Comparison of ENCODE assay signal across 3 mouse cellular contexts in the genomic region with DNA sequence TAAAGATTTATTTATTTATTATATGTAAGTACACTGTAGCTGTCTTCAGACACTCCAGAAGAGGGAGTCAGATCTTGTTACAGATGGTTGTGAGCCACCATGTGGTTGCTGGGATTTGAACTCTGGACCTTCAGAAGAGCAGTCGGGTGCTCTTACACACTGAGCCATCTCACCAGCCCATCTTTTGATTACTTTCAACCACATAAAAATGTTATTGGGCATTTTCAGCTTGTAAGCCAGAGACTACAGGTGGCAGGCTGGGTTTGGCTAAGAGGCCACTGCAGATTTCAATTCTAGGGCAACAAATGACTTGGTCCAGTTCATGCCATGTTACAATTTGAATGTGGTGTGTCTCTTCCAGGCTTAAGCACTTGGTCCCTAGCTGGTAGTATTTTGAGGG. TPM values are rescaled to one million over a fixed set of nuclear protein-coding genes. Genes with fewer than 3 reads are reported as not detected.
DNase-seq lines count a peak whose midpoint lies in the region; ATAC-seq and TF ChIP-seq lines count a peak whose summit lies in the region.
"Not testable (repeated sequence)": the region's sequence is repeated elsewhere in the genome, so short reads cannot be mapped to it uniquely, and the experiment has no call there.

No protein-coding gene starts in this region.

- H3K4me2 ChIP-seq in midbrain, embryonic 11.5 days: not testable (repeated sequence)

- peaks cover 0 to 12% of the 10 kb centered on the region in 2 experiments; a peak in 2 of 4 replicates for H3K36me3 ChIP-seq in MEL (ENCODE audit: control insufficient read depth in 1 of 2, insufficient read depth in 2 of 2, low read length in 2 of 2)
- not testable (repeated sequence) for H3K36me3 ChIP-seq in midbrain, embryonic 11.5 days (ENCODE audit: control insufficient read depth, insufficient read depth, low read length)

- TF ChIP-seq POLR2A in MEL (IDR thresholded peaks at IDR 0.05; ENCODE audit: control insufficient read depth in 1 of 2, insufficient read depth in 1 of 2, low read depth in 1 of 2, low read length in 2 of 2, poor library complexity in 1 of 2): not testable (repeated sequence)

- DNase-seq in 416B (ENCODE audit: low read depth): peak; percentile 17
- peak; percentile 20 for DNase-seq in MEL (ENCODE audit: low read depth, low spot score)
- DNase-seq in midbrain, embryonic 11.5 days (ENCODE audit: low spot score, missing footprints): peak; percentile 69

- not testable (repeated sequence) for H3K79me2 ChIP-seq in MEL (ENCODE audit: control insufficient read depth, insufficient read depth, low read length, poor library complexity)

- not testable (repeated sequence) for H3K27me3 ChIP-seq in MEL (ENCODE audit: control insufficient read depth in 1 of 2, insufficient read depth in 2 of 2, low read length in 2 of 2); midbrain, embryonic 11.5 days (ENCODE audit: control insufficient read depth, insufficient read depth, low read length)

- TF ChIP-seq RAD21 in MEL (IDR thresholded peaks at IDR 0.05; ENCODE audit: low read depth, low read length): not testable (repeated sequence)

- H3K9ac ChIP-seq in MEL (ENCODE audit: control insufficient read depth, low read depth, low read length, poor library complexity, severe bottlenecking); midbrain, embryonic 11.5 days (ENCODE audit: low read length): not testable (repeated sequence)

- not testable (repeated sequence) for H3K27ac ChIP-seq in MEL (ENCODE audit: control insufficient read depth, low read depth, low read length); midbrain, embryonic 11.5 days (ENCODE audit: low read depth, low read length)

- WGBS in midbrain, embryonic 11.5 days: 95% methylated on average over 1 of the region's 1 CpGs

- not testable (repeated sequence) for H3K9me3 ChIP-seq in MEL (replicated peaks; ENCODE audit: insufficient read depth, low read length); midbrain, embryonic 11.5 days (ENCODE audit: control insufficient read depth, low read length)

- H3K4me1 ChIP-seq in MEL (ENCODE audit: control insufficient read depth in 1 of 2, insufficient read depth in 2 of 2, low read length in 2 of 2); midbrain, embryonic 11.5 days (ENCODE audit: control insufficient read depth, insufficient read depth, low read length): not testable (repeated sequence)

- not testable (repeated sequence) for H3K4me3 ChIP-seq in MEL (ENCODE audit: control insufficient read depth in 1 of 2, insufficient read depth in 1 of 2, low read depth in 2 of 2, low read length in 2 of 2); midbrain, embryonic 11.5 days (ENCODE audit: low read depth, low read length)

- TF ChIP-seq EP300 in MEL (IDR thresholded peaks at IDR 0.05; ENCODE audit: low read depth in 1 of 2, low read length in 2 of 2): not testable (repeated sequence)

- ATAC-seq in midbrain, embryonic 11.5 days (ENCODE audit: low FRiP score): not testable (repeated sequence)

- not testable (repeated sequence) for TF ChIP-seq CTCF in MEL (IDR thresholded peaks at IDR 0.05 in 2 of 3, conservative IDR thresholded peaks at IDR 0.05 in 1 of 3; ENCODE audit: control insufficient read depth in 1 of 3, insufficient read depth in 1 of 3, low read depth in 2 of 3, low read length in 3 of 3, poor library complexity in 1 of 3, severe bottlenecking in 1 of 3)

TF ChIP-seq in MEL, 35 proteins besides CTCF, POLR2A, EP300 and RAD21:
- peak; percentile 95 for TF ChIP-seq TBP (IDR thresholded peaks at IDR 0.05; ENCODE audit: low read depth, low read length)

RNA-seq across cellular contexts. Expression of gene Uspl1, which starts 43.0 kb away (rescaled TPM):
- 84.2 and 94.4 TPM in 2 replicates for total RNA-seq in MEL (2012; rRNA removed)
- 100 to 1,000 TPM in 1 of 2 experiments, 10 to 100 TPM in 1; 68.5 to 179 TPM for polyA plus RNA-seq in MEL (2012; ENCODE audit: insufficient read depth in 1 of 2, insufficient read length in 2 of 2, low read depth in 1 of 2, low replicate concordance in 2 of 2, missing spikeins in 1 of 2)
- 81.3 and 83.3 TPM in 2 replicates for polyA plus RNA-seq in midbrain, embryonic 11.5 days (2014; fragmentation: Nextera tagmentation; extraction: Ambion mirVana)

RNA-seq across cellular contexts. Expression of gene Hmgb1, which starts 43.1 kb away (rescaled TPM):
- total RNA-seq in MEL (2012; rRNA removed): 678 and 686 TPM in 2 replicates
- polyA plus RNA-seq in MEL (2012; ENCODE audit: insufficient read depth in 1 of 2, insufficient read length in 2 of 2, low read depth in 1 of 2, low replicate concordance in 2 of 2, missing spikeins in 1 of 2): 100 to 1,000 TPM in 1 of 2 experiments, not detected in 1; 600 TPM
- polyA plus RNA-seq in midbrain, embryonic 11.5 days (2014; fragmentation: Nextera tagmentation; extraction: Ambion mirVana): 1,896 and 1,979 TPM in 2 replicates

Comparison
In these comparisons a context has a peak if more than half of its experiments do, and no peak if none do; other contexts are left out.
1. DNase-seq: peak in every context shown above with its lines; median percentile 69 in midbrain, embryonic 11.5 days; 20 in MEL; 17 in 416B.